Comparison of ENCODE assay signal across 8 mouse cellular contexts in the genomic region with DNA sequence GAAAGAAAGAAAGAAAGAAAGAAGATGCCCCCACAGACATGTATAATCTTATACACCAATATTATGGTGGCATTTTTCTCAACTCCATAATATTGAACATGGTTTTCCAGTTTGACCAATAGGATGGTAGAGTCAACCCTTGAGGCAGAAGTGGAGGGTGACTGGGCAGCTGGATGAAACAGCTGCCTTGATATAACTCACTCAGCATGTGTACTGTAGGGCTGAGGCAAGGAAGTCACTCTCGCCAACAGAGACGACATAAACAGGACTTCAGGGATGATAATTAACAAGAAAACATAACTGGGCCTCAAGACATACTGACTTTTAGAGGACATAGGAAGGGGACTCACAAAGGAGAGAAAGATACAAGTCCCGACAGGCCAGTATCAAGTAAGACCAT. TPM values are rescaled to one million over a fixed set of nuclear protein-coding genes. Genes with fewer than 3 reads are reported as not detected.
DNase-seq lines count a peak whose midpoint lies in the region; ATAC-seq and TF ChIP-seq lines count a peak whose summit lies in the region.

No protein-coding gene starts in this region.

- H3K9me3 ChIP-seq in kidney, postnatal 0 days (replicated peaks; ENCODE audit: low read length) = no peaks in the 10 kb centered on the region
- no peaks in the 10 kb centered on the region for H3K9me3 ChIP-seq in hindbrain, embryonic 15.5 days
- H3K9me3 ChIP-seq in midbrain, embryonic 16.5 days (replicated peaks; ENCODE audit: control insufficient read depth, low read length, poor library complexity, severe bottlenecking) = no peaks in the 10 kb centered on the region

- peak overlapping the region; percentile 75; the same call in 1 of the 2 replicates for H3K9ac ChIP-seq in kidney, postnatal 0 days (ENCODE audit: low read depth, low read length)
- peak overlapping the region; percentile 75 for H3K9ac ChIP-seq in hindbrain, embryonic 15.5 days
- peak overlapping the region; percentile 78 for H3K9ac ChIP-seq in midbrain, embryonic 16.5 days (ENCODE audit: low read depth, low read length)

- peaks cover 23% of the 10 kb centered on the region for H3K36me3 ChIP-seq in kidney, postnatal 0 days (ENCODE audit: insufficient read depth, low read length)
- H3K36me3 ChIP-seq in hindbrain, embryonic 15.5 days = peaks cover 16% of the 10 kb centered on the region
- H3K36me3 ChIP-seq in midbrain, embryonic 16.5 days (ENCODE audit: control insufficient read depth, insufficient read depth, low read length) = peaks cover 11% of the 10 kb centered on the region; the same call in 1 of the 2 replicates

- H3K27me3 ChIP-seq in kidney, postnatal 0 days (ENCODE audit: insufficient read depth, low read length) = no peaks in the 10 kb centered on the region
- H3K27me3 ChIP-seq in hindbrain, embryonic 15.5 days = no peaks in the 10 kb centered on the region
- no peaks in the 10 kb centered on the region for H3K27me3 ChIP-seq in midbrain, embryonic 16.5 days (ENCODE audit: control insufficient read depth, insufficient read depth, low read depth, low read length)

- no peak for DNase-seq in kidney, postnatal 0 days (ENCODE audit: low spot score)
- no peak for DNase-seq in kidney, postnatal 36 days
- DNase-seq in c-Kit-positive CD71-positive TER-119-positive erythroid progenitor cells, embryonic 14.5 days (ENCODE audit: low spot score) = peak; percentile 15
- DNase-seq in natural killer cell, adult 2 months (ENCODE audit: low spot score in 2 of 2) = no peak
- DNase-seq in gastrocnemius, adult 8-10 months (ENCODE audit: low spot score in 2 of 2) = no peak
- DNase-seq in spleen, postnatal 36 days (ENCODE audit: low spot score in 2 of 2) = no peak

- H3K4me1 ChIP-seq in kidney, postnatal 0 days (replicated peaks; ENCODE audit: insufficient read depth, low read length) = peaks cover 12% of the 10 kb centered on the region; the same call in 1 of the 2 replicates
- H3K4me1 ChIP-seq in hindbrain, embryonic 15.5 days (replicated peaks) = peaks cover 31% of the 10 kb centered on the region
- peaks cover 18% of the 10 kb centered on the region for H3K4me1 ChIP-seq in midbrain, embryonic 16.5 days (ENCODE audit: control insufficient read depth, insufficient read depth, low read length)

- no peak for TF ChIP-seq CTCF in kidney, postnatal 0 days (IDR thresholded peaks at IDR 0.05; ENCODE audit: low read depth)

- no peak for ATAC-seq in kidney, postnatal 0 days (replicated peaks; ENCODE audit: low FRiP score, low read depth)
- ATAC-seq in hindbrain, embryonic 15.5 days (ENCODE audit: low FRiP score, low read depth) = no peak
- ATAC-seq in midbrain, embryonic 16.5 days = no peak

- WGBS in kidney, postnatal 0 days = 17% methylated on average over 3 of the region's 3 CpGs
- WGBS in hindbrain, embryonic 15.5 days = 21% methylated on average over 3 of the region's 3 CpGs
- WGBS in midbrain, embryonic 16.5 days = 25% methylated on average over 3 of the region's 3 CpGs

- 0 out of 2 replicates have a peak overlapping the region, but pooled peaks have one; percentile 77 for H3K27ac ChIP-seq in kidney, postnatal 0 days
- no peak overlapping the region for H3K27ac ChIP-seq in hindbrain, embryonic 15.5 days (replicated peaks)
- no peak overlapping the region for H3K27ac ChIP-seq in midbrain, embryonic 16.5 days (ENCODE audit: low read length)

- H3K4me3 ChIP-seq in kidney, postnatal 0 days (replicated peaks; ENCODE audit: low read depth, low read length) = peak overlapping the region; percentile 91
- peak overlapping the region; percentile 94 for H3K4me3 ChIP-seq in hindbrain, embryonic 15.5 days
- H3K4me3 ChIP-seq in midbrain, embryonic 16.5 days (ENCODE audit: low read depth, low read length) = peak overlapping the region; percentile 82

- peak overlapping the region; percentile 90 for H3K4me2 ChIP-seq in kidney, postnatal 0 days (ENCODE audit: low read length)
- H3K4me2 ChIP-seq in hindbrain, embryonic 15.5 days = peak overlapping the region; percentile 85
- H3K4me2 ChIP-seq in midbrain, embryonic 16.5 days (ENCODE audit: low read length) = peak overlapping the region; percentile 87

RNA-seq across cellular contexts. Expression of a gene that starts 0.9 kb away (rescaled TPM):
- polyA plus RNA-seq in kidney, postnatal 0 days (2015; fragmentation: Nextera tagmentation; extraction: Ambion mirVana) = 2.5 and 2.9 TPM in 2 replicates
- polyA plus RNA-seq in hindbrain, embryonic 15.5 days (2015; fragmentation: Nextera tagmentation; extraction: Ambion mirVana) = 3.7 and 4.7 TPM in 2 replicates
- polyA plus RNA-seq in midbrain, embryonic 16.5 days (2015; fragmentation: Nextera tagmentation; extraction: Ambion mirVana) = 4.7 and 4.8 TPM in 2 replicates
- under 1 TPM in 2 of 4 experiments, not detected in 2; 0.12 to 0.32 TPM for total RNA-seq in gastrocnemius, adult 8-10 months (2022)

RNA-seq across cellular contexts. Expression of a gene that starts 1.4 kb away (rescaled TPM):
- polyA plus RNA-seq in kidney, postnatal 0 days (2015; fragmentation: Nextera tagmentation; extraction: Ambion mirVana) = 101 TPM in 2 replicates
- polyA plus RNA-seq in hindbrain, embryonic 15.5 days (2015; fragmentation: Nextera tagmentation; extraction: Ambion mirVana) = 70.1 TPM in 2 replicates
- 54.9 and 61.0 TPM in 2 replicates for polyA plus RNA-seq in midbrain, embryonic 16.5 days (2015; fragmentation: Nextera tagmentation; extraction: Ambion mirVana)
- total RNA-seq in gastrocnemius, adult 8-10 months (2022) = 10 to 100 TPM; 21.6 to 28.1 (median 26.1) TPM
